Mouse (Mus musculus) heart, adult 2 months (tissue): ENCODE measurements at regions not wholly inside any gene's neighbourhood (a gene's known extent, or its start where the extent isn't known, plus 50 kb on each side); places are given as distances from the start of the nearest gene placed in this dataset.

Experiments
- DNase-seq, 2 experiments: peaks; one replicate each; pipeline ENCODE4 v3.0.0; 2021
- H3K27ac ChIP-seq: fragments of 200-600 bp; 2 replicates; pipeline ENCODE4 v1.8.1; 2022
- H3K27me3 ChIP-seq: fragments of 200-500 bp; 2 replicates; pipeline ENCODE4 v1.6.1; 2012; ENCODE audit warnings: mild to moderate bottlenecking, low read length, inconsistent platforms, mixed read lengths; ENCODE audit not compliant: control insufficient read depth, insufficient read depth
- H3K36me3 ChIP-seq: fragments of 200-500 bp; 2 replicates; pipeline ENCODE4 v1.6.1; 2012; ENCODE audit warnings: low read length, inconsistent platforms; ENCODE audit not compliant: control insufficient read depth, insufficient read depth
- H3K4me1 ChIP-seq: fragments of 200-500 bp; 2 replicates; pipeline ENCODE4 v1.6.1; 2011; ENCODE audit warnings: low read length; ENCODE audit not compliant: control insufficient read depth, insufficient read depth
- H3K4me3 ChIP-seq: fragments of 200-600 bp; 2 replicates; pipeline ENCODE4 v1.8.1; 2022
- H3K79me2 ChIP-seq: fragments of 200-500 bp; replicated peaks from 2 replicates; pipeline ENCODE4 v1.6.1; 2012; ENCODE audit warnings: mild to moderate bottlenecking, inconsistent platforms, low read length, moderate library complexity, mixed read lengths; ENCODE audit not compliant: control insufficient read depth, insufficient read depth
- H3K9ac ChIP-seq: fragments of 200-500 bp; 2 replicates; pipeline ENCODE4 v1.6.1; 2012; ENCODE audit warnings: low read depth, mild to moderate bottlenecking, control low read depth, inconsistent platforms, low read length, mixed read lengths
- CTCF ChIP-seq: fragments of 200-600 bp; IDR thresholded peaks from 2 replicates; pipeline ENCODE4 v1.8.1; 2022; ENCODE audit warnings: antibody characterized with exemption, mild to moderate bottlenecking, moderate library complexity
- EP300 ChIP-seq: fragments of 200-500 bp; IDR thresholded peaks from 2 replicates; pipeline ENCODE4 v1.6.1; 2011; ENCODE audit warnings: low read depth, low read length, control low read depth; ENCODE audit not compliant: insufficient read depth
- POLR2A ChIP-seq: fragments of 200-500 bp; IDR thresholded peaks from 2 replicates; pipeline ENCODE4 v1.6.1; 2011; ENCODE audit warnings: mild to moderate bottlenecking, low read depth, low read length, control low read depth; ENCODE audit not compliant: insufficient read depth
- WGBS: fragments of 180-500 bp; shearing (Covaris S2); methylation state at CpG from one replicate; pipeline ENCODE4 v1.1.7; 2018; 5-methylcytosine and 5-hydroxymethylcytosine counted together
- intact Hi-C: fragments of 180-260 bp; cut with DNase I; formaldehyde crosslinking; loops from one replicate; pipeline ENCODE4 v1.15.1; 2025

DNA sequence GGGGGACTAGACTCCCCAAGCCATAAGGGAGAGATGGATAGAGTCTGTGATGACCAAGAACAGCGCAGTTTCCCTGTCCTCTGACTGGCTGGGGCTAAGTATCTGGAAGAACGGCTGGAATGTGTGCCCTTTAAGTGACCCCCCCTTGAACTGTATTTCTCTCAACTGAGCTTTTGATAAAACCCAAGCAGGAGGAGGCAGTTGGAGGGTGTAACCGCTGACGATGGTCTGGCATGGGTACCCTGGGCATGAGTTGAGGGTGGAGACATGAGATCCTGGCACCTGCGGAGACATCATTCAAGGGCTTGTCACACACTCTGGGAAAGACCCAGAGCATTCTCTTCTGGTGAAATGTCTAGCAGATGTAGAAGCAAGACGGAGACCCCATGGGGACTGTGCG, 83.5 kb downstream of the Zfp36l2 start:
- no peak overlapping the region for H3K9ac ChIP-seq
- intact Hi-C loops, result no loop called here
- H3K27me3 ChIP-seq, result no peaks in the 10 kb centered on the region
- no peak for DNase-seq
- H3K4me1 ChIP-seq, result peaks cover 16% of the 10 kb centered on the region
- no peak overlapping the region for H3K4me3 ChIP-seq
- TF ChIP-seq POLR2A, result no peak
- TF ChIP-seq CTCF, result no peak
- TF ChIP-seq EP300, result no peak
- H3K27ac ChIP-seq, result no peak overlapping the region; the same call in 1 of the 2 replicates
- WGBS, result 56% methylated on average over 7 of the region's 7 CpGs
- no peaks in the 10 kb centered on the region for H3K36me3 ChIP-seq
- H3K79me2 ChIP-seq, result no peaks in the 10 kb centered on the region

DNA sequence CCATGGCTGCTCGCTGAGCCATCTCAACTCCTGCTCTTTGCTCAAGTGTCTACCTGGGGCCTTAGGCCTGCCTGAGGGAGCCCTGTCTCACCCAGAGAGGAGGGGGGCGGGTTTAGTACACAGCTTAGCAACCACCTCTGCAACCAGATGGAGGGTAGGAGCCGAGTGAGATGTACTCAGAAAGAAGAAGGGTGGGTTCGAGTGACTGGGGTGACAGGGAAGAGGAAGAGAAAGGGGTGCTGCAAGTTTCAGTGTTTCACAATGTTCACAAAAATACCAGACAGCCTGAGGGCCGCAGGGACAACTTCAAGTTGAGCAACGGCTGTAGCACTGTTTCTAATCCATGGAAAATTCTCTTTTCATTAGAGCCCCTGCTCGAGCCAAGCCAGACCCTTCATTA, 84.4 kb downstream of the Zfp36l2 start:
- Histone ChIP-seq H3K4me1 (peaks cover 16% of the 10 kb centered on the region), H3K36me3 (no peaks in the 10 kb centered on the region), H3K9ac (no peak overlapping the region), H3K79me2 (no peaks in the 10 kb centered on the region), H3K27me3 (no peaks in the 10 kb centered on the region), H3K4me3 (no peak overlapping the region), H3K27ac (no peak overlapping the region; the same call in 1 of the 2 replicates)
- peak in 1 of 2 experiments; percentile 56 for DNase-seq
- intact Hi-C loops, result no loop called here
- 84% methylated on average over 7 of the region's 7 CpGs for WGBS
- TF ChIP-seq EP300 (0 out of 2 replicates have a peak, but pooled peaks have one; percentile 15), POLR2A (no peak)

- TF ChIP-seq CTCF, result no peak
- TF ChIP-seq EP300, result no peak
- TF ChIP-seq POLR2A, result no peak
- intact Hi-C loops, result no loop called here
- no peaks in the 10 kb centered on the region for H3K36me3 ChIP-seq
- no peak overlapping the region for H3K4me3 ChIP-seq
- no peak for DNase-seq
- H3K79me2 ChIP-seq, result no peaks in the 10 kb centered on the region
- WGBS, result 58% methylated on average over 1 of the region's 1 CpGs
- H3K27me3 ChIP-seq, result no peaks in the 10 kb centered on the region
- peak overlapping the region; percentile 26; the same call in 1 of the 2 replicates for H3K27ac ChIP-seq
- H3K4me1 ChIP-seq, result peaks cover 21% of the 10 kb centered on the region
- H3K9ac ChIP-seq, result no peak overlapping the region
Measured at GRCm38 (mm10) chr17:84101652-84102051, 86.1 kb downstream of the Zfp36l2 start.

DNA sequence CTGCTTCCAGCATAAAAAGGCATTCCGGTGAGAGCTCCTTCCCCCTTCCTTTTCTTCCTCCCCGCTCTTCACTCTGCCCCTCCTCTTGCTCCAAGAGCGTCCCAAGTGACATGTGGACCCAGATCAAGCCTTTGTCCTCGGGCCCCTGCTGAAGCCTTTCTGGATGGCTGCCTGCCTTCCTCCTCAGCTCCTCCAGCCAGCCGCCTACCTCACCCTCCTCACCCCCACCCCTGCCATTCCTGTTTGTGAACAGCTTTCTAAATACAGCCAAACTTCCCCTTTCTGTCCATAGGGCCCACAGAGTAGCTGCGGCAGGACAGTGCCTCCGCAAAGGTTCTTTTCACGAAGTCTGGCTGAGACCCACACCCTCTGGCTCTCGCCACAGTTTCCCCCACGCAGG, 87.2 kb downstream of the Zfp36l2 start:
- Histone ChIP-seq H3K36me3 (no peaks in the 10 kb centered on the region), H3K79me2 (no peaks in the 10 kb centered on the region), H3K9ac (peak overlapping the region; percentile 17; the same call in 1 of the 2 replicates), H3K27ac (peak overlapping the region; percentile 54), H3K4me1 (peaks cover 21% of the 10 kb centered on the region), H3K27me3 (no peaks in the 10 kb centered on the region), H3K4me3 (no peak overlapping the region)
- intact Hi-C loops, result no loop called here
- peak; percentile 60 to 76 for DNase-seq
- WGBS, result 46% methylated on average over 10 of the region's 10 CpGs
- TF ChIP-seq CTCF, result no peak
- TF ChIP-seq POLR2A, result peak; percentile 57

- Histone ChIP-seq H3K9ac (no peak overlapping the region), H3K79me2 (no peaks in the 10 kb centered on the region), H3K27me3 (no peaks in the 10 kb centered on the region), H3K4me3 (no peak overlapping the region), H3K4me1 (peaks cover 21% of the 10 kb centered on the region), H3K27ac (peak overlapping the region; percentile 47), H3K36me3 (no peaks in the 10 kb centered on the region)
- DNase-seq, result peak; percentile 55 to 61
- TF ChIP-seq CTCF (no peak), EP300 (0 out of 2 replicates have a peak, but pooled peaks have one; percentile 25), POLR2A (no peak)
- intact Hi-C loops, result no loop called here
- WGBS, result 65% methylated on average over 9 of the region's 9 CpGs
Measured at GRCm38 (mm10) chr17:84099737-84100136, 88.0 kb downstream of the Zfp36l2 start.

- Histone ChIP-seq H3K9ac (no peak overlapping the region), H3K4me3 (no peak overlapping the region), H3K36me3 (no peaks in the 10 kb centered on the region), H3K27ac (peak overlapping the region; percentile 7), H3K79me2 (no peaks in the 10 kb centered on the region), H3K27me3 (no peaks in the 10 kb centered on the region), H3K4me1 (peaks cover 21% of the 10 kb centered on the region)
- intact Hi-C loops, result no loop called here
- no peak for TF ChIP-seq EP300
- no peak for TF ChIP-seq POLR2A
- no peak for TF ChIP-seq CTCF
- DNase-seq, result no peak
- WGBS, result 77% methylated on average over 6 of the region's 6 CpGs
Measured at GRCm38 (mm10) chr17:84097871-84098430, 89.8 kb downstream of the Zfp36l2 start.
